Mouse (Mus musculus): Measurements from ENCODE around the gene Mpo. TPM values are rescaled to one million over a fixed set of nuclear protein-coding genes. Genes with fewer than 3 reads are reported as not detected.

Gene Mpo
- total RNA-seq, 2 experiments from 2014 or later = not detected

- DNase-seq = no peak
- intact Hi-C loops (cut with DNase I) = no loop called here
Measured at GRCm38 (mm10) chr11:87790088-87790487, 3.3 kb upstream of the Mpo start.

GRCm38 (mm10) chr11:87801711-87802275 lies 8.4 kb downstream of the Mpo start:
- intact Hi-C loops (cut with DNase I) = no loop called here
- peak; percentile 23 to 29 for DNase-seq

- intact Hi-C loops (cut with DNase I) = no loop called here
- peak in 1 of 2 experiments; percentile 18 for DNase-seq
Measured at GRCm38 (mm10) chr11:87802621-87803020, 9.2 kb downstream of the Mpo start.

- DNase-seq = peak in 1 of 2 experiments; percentile 37
- intact Hi-C loops (cut with DNase I) = no loop called here
Measured at GRCm38 (mm10) chr11:87805448-87805847, 12.1 kb downstream of the Mpo start.

GRCm38 (mm10) chr11:87807433-87807832 lies 14.1 kb downstream of the Mpo start:
- intact Hi-C loops (cut with DNase I) = no loop called here
- DNase-seq = no peak

- intact Hi-C loops (cut with DNase I) = no loop called here
Measured at GRCm38 (mm10) chr11:87808236-87808635, 14.9 kb downstream of the Mpo start.

GRCm38 (mm10) chr11:87811396-87811795 lies 18.0 kb downstream of the Mpo start:
- intact Hi-C loops (cut with DNase I) = no loop called here
- no peak for DNase-seq

More at GRCm38 (mm10) chr11:87808236-87808635, 14.9 kb downstream of the Mpo start:
- DNase-seq = no peak

GRCm38 (mm10) chr11:87814831-87815230 lies 21.4 kb downstream of the Mpo start:
- intact Hi-C loops (cut with DNase I) = no loop called here

GRCm38 (mm10) chr11:87816707-87817442 lies 23.5 kb downstream of the Mpo start:
- intact Hi-C loops (cut with DNase I) = loop anchor here (2.0 kb wide), 1 partner anchor 154 kb away; the partner anchor contains the start of gene Rnf43
- peak; percentile 18 to 49 for DNase-seq

More at GRCm38 (mm10) chr11:87814831-87815230, 21.4 kb downstream of the Mpo start:
- no peak for DNase-seq

GRCm38 (mm10) chr11:87817443-87817773 lies 24.0 kb downstream of the Mpo start:
- DNase-seq = no peak
- intact Hi-C loops (cut with DNase I) = loop anchor here (2.0 kb wide), 1 partner anchor 155 kb away; the partner anchor contains the start of gene Rnf43

- no peak for DNase-seq
- intact Hi-C loops (cut with DNase I) = no loop called here
Measured at GRCm38 (mm10) chr11:87821502-87821901, 28.1 kb downstream of the Mpo start.

- intact Hi-C loops (cut with DNase I) = no loop called here
- no peak for DNase-seq
Measured at GRCm38 (mm10) chr11:87828239-87828900, 35.0 kb downstream of the Mpo start, which contains the start of gene Lpo. TSS of gene Lpo (minus strand) at chr11:87828289.

GRCm38 (mm10) chr11:87840676-87841075 lies 47.3 kb downstream of the Mpo start:
- DNase-seq = peak; percentile 30 to 34
- intact Hi-C loops (cut with DNase I) = no loop called here

GRCm38 (mm10) chr11:87841436-87841835 lies 48.1 kb downstream of the Mpo start:
- no peak for DNase-seq
- intact Hi-C loops (cut with DNase I) = no loop called here

GRCm38 (mm10) chr11:87846968-87847600 lies 53.7 kb downstream of the Mpo start:
- DNase-seq = no peak
- intact Hi-C loops (cut with DNase I) = no loop called here

GRCm38 (mm10) chr11:87847884-87848283 lies 54.5 kb downstream of the Mpo start:
- intact Hi-C loops (cut with DNase I) = no loop called here
- DNase-seq = no peak

- peak; percentile 93 to 94 for DNase-seq
- intact Hi-C loops (cut with DNase I) = no loop called here
Measured at GRCm38 (mm10) chr11:87852690-87853596, 59.6 kb downstream of the Mpo start, which contains the start of gene Mks1. TSS of gene Mks1 (plus strand) at chr11:87853215.

- intact Hi-C loops (cut with DNase I) = no loop called here
- peak in 1 of 2 experiments; percentile 30 for DNase-seq
Measured at GRCm38 (mm10) chr11:87853597-87853954, 60.2 kb downstream of the Mpo start.

Data from heart, postnatal 10 days (tissue).